Mouse (Mus musculus) E14TG2a.4 (cell line): Measurements from ENCODE around the gene Itgad.

Source experiments
- CTCF ChIP-seq: conservative IDR thresholded peaks from 2 replicates; pipeline ENCODE4 v1.5.1; 2014; ENCODE audit warnings: low read length
- NANOG ChIP-seq: IDR thresholded peaks from 2 replicates; pipeline ENCODE4 v1.6.1; 2014; ENCODE audit warnings: borderline replicate concordance, low read length, mixed read lengths

- no peak for TF ChIP-seq CTCF
- TF ChIP-seq NANOG = no peak
These were observed 3.2 kb upstream of the Itgad start for GRCm38 (mm10) chr7:128150970-128151369.
